Mouse (Mus musculus) thymus, postnatal 0 days (tissue): ENCODE measurements around the gene Olfr922. TPM values are rescaled to one million over a fixed set of nuclear protein-coding genes. Genes with fewer than 3 reads are reported as not detected.

Experiments used
- DNase-seq: peaks from one replicate; pipeline ENCODE4 v3.0.0-alpha.2; 2015; ENCODE audit warnings: low spot score
- polyA plus RNA-seq: library from polyadenylated mRNA; unstranded; fragments of >200 nt; fragmentation: Nextera tagmentation; extraction: Ambion mirVana; gene quantifications from 2 replicates; pipeline ENCODE4 v1.2.1, GENCODE M21; 2015

Olfr922 gene
- not detected in 2 replicates for polyA plus RNA-seq

- DNase-seq: no peak
These were observed at the start of gene Olfr922 for GRCm38 (mm10) chr9:38814314-38814713. TSS of gene Olfr922 (plus strand) at chr9:38814614.

- no peak for DNase-seq
These were observed 41.6 kb upstream of the Olfr922 start, which contains the start of gene Olfr921 for GRCm38 (mm10) chr9:38772768-38773167. TSS of gene Olfr921 (plus strand) at chr9:38773068.

- no peak for DNase-seq
These were observed 21.7 kb upstream of the Olfr922 start for GRCm38 (mm10) chr9:38792689-38793088.

- no peak for DNase-seq
These were observed 8.7 kb upstream of the Olfr922 start for GRCm38 (mm10) chr9:38805696-38806095.

- no peak for DNase-seq
These were observed 1.1 kb downstream of the Olfr922 start for GRCm38 (mm10) chr9:38815458-38815986.

- DNase-seq: no peak
These were observed 11.8 kb downstream of the Olfr922 start, which contains the start of gene Olfr923 for GRCm38 (mm10) chr9:38826245-38826644. TSS of gene Olfr923 (plus strand) at chr9:38826545.

- no peak for DNase-seq
These were observed 18.6 kb downstream of the Olfr922 start for GRCm38 (mm10) chr9:38833027-38833426.

GRCm38 (mm10) chr9:38844149-38844548, 29.7 kb downstream of the Olfr922 start, which contains the start of gene Olfr924:
TSS of gene Olfr924 (plus strand) at chr9:38844449.
- no peak for DNase-seq

GRCm38 (mm10) chr9:38854760-38855159, 40.3 kb downstream of the Olfr922 start, which contains the start of gene Olfr26:
TSS of gene Olfr26 (plus strand) at chr9:38855060.
- DNase-seq: no peak

Other genes with a start within 250 kb of the Olfr922 start
- gene Olfr912, start 234.4 kb upstream of the Olfr922 start, polyA plus RNA-seq: not detected in 2 replicates
- gene Olfr913, start 221.9 kb upstream of the Olfr922 start, polyA plus RNA-seq: not detected in 2 replicates
- gene Olfr914, start 209.5 kb upstream of the Olfr922 start, polyA plus RNA-seq: not detected in 2 replicates
- not detected in 2 replicates for gene Olfr916, start 154.7 kb upstream of the Olfr922 start, polyA plus RNA-seq
- not detected in 2 replicates for gene Olfr917, start 148.8 kb upstream of the Olfr922 start, polyA plus RNA-seq
- gene Olfr918, start 140.0 kb upstream of the Olfr922 start, polyA plus RNA-seq: not detected in 2 replicates
- gene Olfr919, start 110.9 kb upstream of the Olfr922 start, polyA plus RNA-seq: not detected in 2 replicates
- gene Vwa5a, start 96.3 kb upstream of the Olfr922 start, polyA plus RNA-seq: 33.5 and 37.6 TPM in 2 replicates
- gene Olfr920, start 62.3 kb upstream of the Olfr922 start, polyA plus RNA-seq: 0.28 and 0.47 TPM in 2 replicates
- gene Olfr921, start 41.5 kb upstream of the Olfr922 start, polyA plus RNA-seq: 0.04 TPM in 1 of 2 replicates, not detected in the other
- gene Olfr923, start 11.9 kb downstream of the Olfr922 start, polyA plus RNA-seq: not detected in 2 replicates
- gene Olfr924, start 29.8 kb downstream of the Olfr922 start, polyA plus RNA-seq: not detected in 2 replicates
- not detected in 2 replicates for gene Olfr26, start 40.4 kb downstream of the Olfr922 start, polyA plus RNA-seq
- gene Olfr926, start 62.5 kb downstream of the Olfr922 start, polyA plus RNA-seq: not detected in 2 replicates
- gene Olfr930, start 115.2 kb downstream of the Olfr922 start, polyA plus RNA-seq: not detected in 2 replicates
- not detected in 2 replicates for gene Olfr933, start 157.7 kb downstream of the Olfr922 start, polyA plus RNA-seq
- gene Olfr934, start 173.7 kb downstream of the Olfr922 start, polyA plus RNA-seq: not detected in 2 replicates
- not detected in 2 replicates for gene Olfr935, start 185.1 kb downstream of the Olfr922 start, polyA plus RNA-seq
- gene Olfr146, start 208.8 kb downstream of the Olfr922 start, polyA plus RNA-seq: not detected in 2 replicates